Mouse (Mus musculus) hindbrain, embryonic 11.5 days (tissue): ENCODE data around the gene Cpsf4l. TPM values are rescaled to one million over a fixed set of nuclear protein-coding genes. Genes with fewer than 3 reads are reported as not detected.
A peak's percentile ranks its signal among the peaks of the same experiment; 100 is the strongest.

Experiments
- ATAC-seq: fragments of 200-750 bp; cut with Nextera tagmentation; 2 replicates; pipeline ENCODE4 v1.8.0; 2017; ENCODE audit warnings: mild to moderate bottlenecking, moderate TSS enrichment, moderate library complexity; ENCODE audit not compliant: low FRiP score
- DNase-seq: peaks from one replicate; pipeline ENCODE4 v3.0.0-alpha.2; 2015; ENCODE audit warnings: low spot score
- H3K27ac ChIP-seq: fragments of 300-500 bp; sonication (generic); 2 replicates; pipeline ENCODE4 v1.5.1; 2014; ENCODE audit warnings: mild to moderate bottlenecking, low read depth, low read length
- H3K27me3 ChIP-seq: fragments of 300-500 bp; sonication (generic); 2 replicates; pipeline ENCODE4 v1.6.1; 2014; ENCODE audit warnings: mild to moderate bottlenecking, low read length, moderate library complexity, mixed read lengths; ENCODE audit not compliant: control insufficient read depth, insufficient read depth
- H3K36me3 ChIP-seq: fragments of 300-500 bp; sonication (generic); 2 replicates; pipeline ENCODE4 v1.6.1; 2014; ENCODE audit warnings: mild to moderate bottlenecking, low read length, moderate library complexity, mixed read lengths; ENCODE audit not compliant: control insufficient read depth, insufficient read depth
- H3K4me1 ChIP-seq: fragments of 300-500 bp; sonication (generic); replicated peaks from 2 replicates; pipeline ENCODE4 v1.6.1; 2014; ENCODE audit warnings: low read length, mixed read lengths; ENCODE audit not compliant: control insufficient read depth, insufficient read depth
- H3K4me2 ChIP-seq: fragments of 300-500 bp; sonication (generic); replicated peaks from 2 replicates; pipeline ENCODE4 v1.6.1; 2014; ENCODE audit warnings: mild to moderate bottlenecking, low read depth, low read length
- H3K4me3 ChIP-seq: fragments of 300-500 bp; sonication (generic); 2 replicates; pipeline ENCODE4 v1.5.1; 2014; ENCODE audit warnings: low read depth, low read length
- H3K9ac ChIP-seq: fragments of 300-500 bp; sonication (generic); 2 replicates; pipeline ENCODE4 v1.6.1; 2014; ENCODE audit warnings: low read depth, low read length
- H3K9me3 ChIP-seq: fragments of 300-500 bp; sonication (generic); 2 replicates; pipeline ENCODE4 v1.6.1; 2016; ENCODE audit warnings: low read length; ENCODE audit not compliant: control insufficient read depth
- WGBS: fragments of 180-500 bp; shearing (Covaris S2); extraction: QIAGEN DNeasy Blood & Tissue Kit; methylation state at CpG from one replicate; pipeline ENCODE4 v1.1.7; 2014; 5-methylcytosine and 5-hydroxymethylcytosine counted together
- polyA plus RNA-seq: library from polyadenylated mRNA; unstranded; fragments of >200 nt; fragmentation: Nextera tagmentation; extraction: Ambion mirVana; gene quantifications from 2 replicates; pipeline ENCODE4 v1.2.1, GENCODE M21; 2014

Gene Cpsf4l
- 0.80 and 0.86 TPM in 2 replicates for polyA plus RNA-seq

- H3K9ac ChIP-seq, result peak within 1 kb of the TSS; percentile 25; the same call in 1 of the 2 replicates
- H3K9me3 ChIP-seq, result no peaks in the 10 kb centered on the region
- H3K4me3 ChIP-seq, result no peak within 1 kb of the TSS
- H3K27me3 ChIP-seq, result peaks cover 5% of the 10 kb centered on the region
- 0 out of 2 replicates have a peak within 1 kb of the TSS, but pooled peaks have one; percentile 18 for H3K4me2 ChIP-seq
- peak within 1 kb of the TSS; percentile 30 for H3K27ac ChIP-seq
- WGBS, result 3% methylated on average over 11 of the region's 11 CpGs
- H3K36me3 ChIP-seq, result no peaks in the 10 kb centered on the region
- DNase-seq, result no peak
- H3K4me1 ChIP-seq, result peaks cover 18% of the 10 kb centered on the region
- ATAC-seq, result peak; percentile 76
These were observed at the start of gene Cpsf4l for GRCm38 (mm10) chr11:113709731-113710256. Gene Cpsf4l, minus strand, starts transcription at chr11:113710017.

DNA sequence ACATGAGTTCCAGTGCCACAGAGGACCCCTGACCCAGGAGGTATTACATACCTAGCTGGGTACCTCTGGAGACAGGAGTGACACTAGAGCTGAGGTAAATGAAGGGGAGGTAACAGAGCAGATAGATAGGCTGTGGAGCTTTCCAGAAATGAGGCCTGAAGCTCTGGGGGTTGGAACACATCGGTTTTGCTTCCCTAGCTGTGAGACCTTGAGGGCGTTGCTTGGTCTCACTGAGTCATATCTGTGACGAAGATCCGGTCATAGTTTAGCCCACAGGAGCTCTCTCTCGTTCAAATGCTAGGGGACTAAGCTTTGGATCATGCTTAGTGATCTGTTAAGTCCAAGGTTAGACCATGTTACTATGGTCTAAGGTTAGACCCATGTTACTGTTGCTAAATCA lies 49.0 kb upstream of the Cpsf4l start:
- H3K4me1 ChIP-seq, result no peaks in the 10 kb centered on the region
- DNase-seq (no peak), ATAC-seq (no peak)
- no peaks in the 10 kb centered on the region for H3K27me3 ChIP-seq
- H3K9me3 ChIP-seq, result no peaks in the 10 kb centered on the region
- H3K36me3 ChIP-seq, result no peaks in the 10 kb centered on the region
- 90% methylated on average over 5 of the region's 5 CpGs for WGBS
- no peak overlapping the region for H3K27ac ChIP-seq
- H3K4me3 ChIP-seq, result no peak overlapping the region
- H3K9ac ChIP-seq, result no peak overlapping the region
- H3K4me2 ChIP-seq, result no peak overlapping the region

DNA sequence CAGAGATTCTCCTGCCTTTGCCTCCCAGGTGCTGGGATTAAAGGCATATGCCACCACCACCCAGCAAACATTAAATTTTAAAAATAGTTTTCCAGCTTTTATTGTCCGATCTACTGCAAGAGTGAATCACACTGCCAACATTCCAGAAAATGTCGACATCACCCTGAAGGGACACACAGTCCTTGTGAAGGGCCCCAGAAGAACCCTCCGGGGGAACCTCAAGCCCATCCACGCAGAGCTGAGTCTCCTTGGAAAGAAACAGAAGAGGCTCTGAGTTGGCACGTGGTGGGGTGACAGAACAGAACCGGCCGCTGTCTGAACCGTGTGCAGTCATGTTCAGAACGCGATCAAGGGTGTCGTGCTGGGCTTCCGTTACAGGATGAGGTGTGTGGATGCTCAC lies 46.8 kb upstream of the Cpsf4l start:
- Histone ChIP-seq H3K9ac (no peak overlapping the region), H3K27me3 (no peaks in the 10 kb centered on the region), H3K27ac (no peak overlapping the region), H3K4me2 (no peak overlapping the region), H3K4me3 (no peak overlapping the region), H3K4me1 (0 out of 2 replicates have a peak, but pooled peaks cover 5% of the 10 kb centered on the region), H3K9me3 (no peaks in the 10 kb centered on the region), H3K36me3 (no peaks in the 10 kb centered on the region)
- WGBS, result 96% methylated on average over 12 of the region's 12 CpGs
- no peak for DNase-seq
- ATAC-seq, result no peak

DNA sequence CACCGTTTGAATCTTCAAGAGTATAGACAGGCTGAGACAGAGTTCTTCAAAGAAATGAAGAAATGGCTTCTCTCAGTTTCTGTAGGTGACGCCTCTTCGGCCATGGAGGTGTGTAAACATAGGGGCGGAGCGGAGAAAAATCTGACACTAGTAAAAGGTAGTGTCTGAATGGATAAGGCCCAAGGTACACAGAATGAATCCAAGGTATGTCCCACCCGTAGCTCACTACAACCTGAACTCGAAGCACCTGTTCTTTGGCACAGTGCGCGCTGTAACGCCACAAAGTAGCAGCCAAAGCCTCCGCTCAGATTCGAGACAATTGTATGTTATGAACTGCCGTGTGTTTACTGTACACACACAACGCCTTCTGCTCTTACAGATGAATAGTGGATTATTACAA lies 46.1 kb upstream of the Cpsf4l start:
- 94% methylated on average over 14 of the region's 14 CpGs for whole genome bisulfite sequencing
- no peaks in the 10 kb centered on the region for H3K9me3 ChIP-seq
- H3K27me3 ChIP-seq, result no peaks in the 10 kb centered on the region
- H3K36me3 ChIP-seq, result no peaks in the 10 kb centered on the region
- no peak overlapping the region for H3K4me2 ChIP-seq
- no peak for DNase-seq
- H3K27ac ChIP-seq, result no peak overlapping the region
- no peak overlapping the region for H3K4me3 ChIP-seq
- no peak for ATAC-seq
- H3K9ac ChIP-seq, result no peak overlapping the region
- 0 out of 2 replicates have a peak, but pooled peaks cover 5% of the 10 kb centered on the region for H3K4me1 ChIP-seq

DNA sequence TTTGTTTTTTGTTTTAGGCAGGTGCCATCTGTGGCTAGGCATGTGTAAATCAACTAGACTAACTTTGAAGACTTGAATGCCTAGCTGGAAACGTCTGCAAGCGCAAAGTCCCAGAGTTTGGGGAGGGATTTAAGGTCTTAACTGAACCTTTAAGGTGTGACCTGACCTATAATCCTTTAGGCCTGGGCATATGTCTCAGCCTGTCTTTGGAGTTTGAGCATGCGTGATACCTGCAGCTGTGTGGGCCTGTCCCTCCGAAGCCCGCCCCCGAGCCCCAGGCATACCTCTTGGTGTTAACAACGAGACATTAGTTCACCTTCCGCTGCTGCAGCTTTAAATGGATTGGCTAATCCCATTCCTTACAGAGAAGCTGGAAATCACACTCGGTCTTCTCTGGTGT lies 45.0 kb upstream of the Cpsf4l start:
- no peak for DNase-seq
- Histone ChIP-seq H3K4me1 (0 out of 2 replicates have a peak, but pooled peaks cover 7% of the 10 kb centered on the region), H3K9ac (no peak overlapping the region), H3K27ac (no peak overlapping the region), H3K9me3 (no peaks in the 10 kb centered on the region), H3K4me3 (no peak overlapping the region), H3K36me3 (no peaks in the 10 kb centered on the region), H3K27me3 (no peaks in the 10 kb centered on the region), H3K4me2 (no peak overlapping the region)
- no peak for ATAC-seq
- WGBS, result 38% methylated on average over 9 of the region's 9 CpGs

DNA sequence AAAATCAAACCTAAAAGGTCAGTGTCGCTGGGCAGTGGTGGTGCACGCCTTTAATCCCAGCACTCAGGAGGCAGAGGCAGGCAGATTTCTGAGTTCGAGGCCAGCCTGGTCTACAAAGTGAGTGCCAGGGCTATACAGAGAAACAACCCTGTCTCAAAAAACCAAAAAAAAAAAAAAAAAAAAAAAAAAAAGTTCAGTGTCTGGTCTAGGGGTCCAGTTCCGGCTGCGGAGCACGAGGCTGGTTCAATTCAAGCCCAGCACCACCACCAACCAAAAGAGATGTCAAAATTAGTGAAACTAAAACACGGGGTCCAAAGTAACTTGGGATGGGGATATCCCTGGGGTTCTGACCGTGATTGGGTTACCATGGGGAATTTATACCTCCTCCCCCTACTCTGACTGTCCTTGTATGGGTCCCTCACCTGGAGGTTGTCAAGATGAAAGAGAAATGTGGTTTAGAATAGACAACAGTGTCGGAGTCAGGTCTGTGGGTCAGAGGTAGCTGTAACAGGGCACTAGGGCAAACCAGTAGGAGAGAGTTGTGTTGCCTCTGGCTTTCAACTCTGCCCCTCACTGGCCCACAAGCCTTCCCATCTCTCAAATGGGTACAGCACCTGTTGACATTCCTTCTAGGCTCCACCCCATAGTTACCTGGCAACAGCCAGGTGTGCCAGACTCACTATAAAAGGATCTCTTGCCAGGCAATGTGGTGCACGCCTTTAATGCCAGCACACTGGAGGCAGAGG lies 43.0 kb upstream of the Cpsf4l start:
- WGBS, result 94% methylated on average over 10 of the region's 10 CpGs
- Histone ChIP-seq H3K27me3 (no peaks in the 10 kb centered on the region), H3K4me3 (no peak overlapping the region), H3K9me3 (no peaks in the 10 kb centered on the region), H3K4me2 (no peak overlapping the region), H3K27ac (no peak overlapping the region), H3K9ac (no peak overlapping the region), H3K36me3 (no peaks in the 10 kb centered on the region), H3K4me1 (peaks cover 18% of the 10 kb centered on the region)
- DNase-seq, result no peak
- no peak for ATAC-seq

DNA sequence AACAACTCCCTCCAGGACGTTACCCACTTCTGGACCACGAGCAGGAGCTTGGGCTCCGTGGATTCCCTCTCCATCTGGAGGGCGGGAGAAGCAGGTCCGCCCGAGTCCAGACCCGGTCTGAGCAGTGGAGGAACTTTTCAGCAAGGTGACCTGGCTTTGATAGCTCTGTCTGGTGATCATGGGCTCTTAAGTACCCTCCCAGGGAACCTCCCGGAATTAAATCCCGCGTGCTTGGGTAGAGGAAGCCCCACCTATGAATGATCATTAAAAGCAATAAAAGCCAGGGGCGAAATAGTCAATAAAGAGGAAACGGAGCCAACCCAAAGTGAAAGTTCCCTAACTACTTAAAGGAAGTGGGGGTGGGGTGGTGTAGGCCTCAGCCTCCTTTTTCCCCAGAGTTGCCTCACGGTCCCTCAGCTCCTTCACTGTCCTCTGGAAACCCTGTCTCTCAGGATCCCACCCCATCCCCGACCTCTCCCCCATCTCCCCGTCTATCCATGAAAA lies 42.4 kb upstream of the Cpsf4l start:
- no peak for ATAC-seq
- Histone ChIP-seq H3K4me1 (peaks cover 21% of the 10 kb centered on the region), H3K27ac (peak overlapping the region; percentile 96), H3K27me3 (no peaks in the 10 kb centered on the region), H3K36me3 (no peaks in the 10 kb centered on the region), H3K4me3 (peak overlapping the region; percentile 72), H3K4me2 (peak overlapping the region; percentile 81), H3K9ac (peak overlapping the region; percentile 49), H3K9me3 (no peaks in the 10 kb centered on the region)
- 32% methylated on average over 15 of the region's 15 CpGs for WGBS
- peak; percentile 39 for DNase-seq

GRCm38 (mm10) chr11:113751484-113752084 lies 41.8 kb upstream of the Cpsf4l start, which contains the start of gene Cdc42ep4:
Gene Cdc42ep4, minus strand, starts transcription at chr11:113751881.
- Histone ChIP-seq H3K9me3 (no peaks in the 10 kb centered on the region), H3K36me3 (no peaks in the 10 kb centered on the region), H3K9ac (peak within 1 kb of the TSS; percentile 84), H3K27ac (peak within 1 kb of the TSS; percentile 96), H3K4me1 (peaks cover 21% of the 10 kb centered on the region), H3K4me3 (peak within 1 kb of the TSS; percentile 72), H3K27me3 (no peaks in the 10 kb centered on the region), H3K4me2 (peak within 1 kb of the TSS; percentile 81)
- DNase-seq (peak; percentile 93), ATAC-seq (peak; percentile 82)
- WGBS, result under 1% methylated on average over 44 of the region's 44 CpGs
